Mouse (Mus musculus) ES-CJ7 (cell line): ENCODE results near the gene Gas2l3.

ENCODE experiments used
- DNase-seq: peaks from one replicate; pipeline ENCODE4 v3.0.0; 2011; ENCODE audit warnings: low read depth, low spot score

The Gas2l3 gene

GRCm38 (mm10) chr10:89443623-89444151 is at the start of gene Gas2l3:
Gene Gas2l3, minus strand, starts transcription at chr10:89443967.
- peak; percentile 95 for DNase-seq

GRCm38 (mm10) chr10:89491321-89491720 is 47.6 kb upstream of the Gas2l3 start:
- no peak for DNase-seq

GRCm38 (mm10) chr10:89490250-89490649 is 46.5 kb upstream of the Gas2l3 start:
- DNase-seq = no peak

- no peak for DNase-seq
Measured at GRCm38 (mm10) chr10:89489459-89489858, 45.7 kb upstream of the Gas2l3 start.

- DNase-seq = no peak
Measured at GRCm38 (mm10) chr10:89486995-89487742, 43.4 kb upstream of the Gas2l3 start.

- no peak for DNase-seq
Measured at GRCm38 (mm10) chr10:89484907-89485306, 41.1 kb upstream of the Gas2l3 start.

GRCm38 (mm10) chr10:89483812-89484602 is 40.2 kb upstream of the Gas2l3 start:
- no peak for DNase-seq

- DNase-seq = no peak
Measured at GRCm38 (mm10) chr10:89483113-89483512, 39.3 kb upstream of the Gas2l3 start.

GRCm38 (mm10) chr10:89482142-89482681 is 38.4 kb upstream of the Gas2l3 start:
- no peak for DNase-seq

- DNase-seq = peak; percentile 28
Measured at GRCm38 (mm10) chr10:89481638-89482037, 37.9 kb upstream of the Gas2l3 start.

GRCm38 (mm10) chr10:89478766-89479165 is 35.0 kb upstream of the Gas2l3 start:
- no peak for DNase-seq

GRCm38 (mm10) chr10:89470596-89471353 is 27.0 kb upstream of the Gas2l3 start:
- DNase-seq = peak; percentile 88

- DNase-seq = no peak
Measured at GRCm38 (mm10) chr10:89464760-89465405, 21.1 kb upstream of the Gas2l3 start.

GRCm38 (mm10) chr10:89462890-89463289 is 19.1 kb upstream of the Gas2l3 start:
- DNase-seq = no peak

GRCm38 (mm10) chr10:89461856-89462507 is 18.2 kb upstream of the Gas2l3 start:
- DNase-seq = peak; percentile 90

- no peak for DNase-seq
Measured at GRCm38 (mm10) chr10:89460972-89461371, 17.2 kb upstream of the Gas2l3 start.

- no peak for DNase-seq
Measured at GRCm38 (mm10) chr10:89458770-89459169, 15.0 kb upstream of the Gas2l3 start.

- DNase-seq = no peak
Measured at GRCm38 (mm10) chr10:89453794-89454193, 10.0 kb upstream of the Gas2l3 start.

- peak; percentile 69 for DNase-seq
Measured at GRCm38 (mm10) chr10:89453068-89453641, 9.4 kb upstream of the Gas2l3 start.

GRCm38 (mm10) chr10:89450411-89450810 is 6.6 kb upstream of the Gas2l3 start:
- no peak for DNase-seq
